Mouse (Mus musculus): ENCODE results near the gene Rspry1. TPM values are rescaled to one million over a fixed set of nuclear protein-coding genes. Genes with fewer than 3 reads are reported as not detected.

The Rspry1 gene
- total RNA-seq, 2 experiments from 2014 or later, result 20.2 to 23.8 TPM

DNA sequence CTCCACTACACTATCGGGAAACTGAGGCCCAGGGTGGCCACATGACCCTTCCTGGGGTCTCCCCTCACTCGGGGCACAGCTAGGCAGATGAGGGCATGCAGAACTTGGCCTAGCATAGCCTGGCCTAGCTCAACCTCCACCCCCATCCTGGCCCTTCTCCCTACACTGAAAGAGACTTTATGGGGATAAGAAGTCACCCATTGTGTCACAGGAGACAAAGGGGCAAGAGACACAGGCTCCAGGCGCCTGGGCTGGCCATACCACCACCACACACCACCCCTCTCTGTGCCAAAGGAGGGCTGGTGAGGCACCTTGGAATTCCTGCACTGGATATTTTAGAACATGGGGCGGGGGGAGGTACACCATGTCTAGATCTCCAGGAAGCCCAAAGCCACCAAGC, 82.5 kb downstream of the Rspry1 start:
- no peak for DNase-seq

GRCm38 (mm10) chr8:94685953-94686352, 84.2 kb downstream of the Rspry1 start:
- peak; percentile 71 for DNase-seq

DNA sequence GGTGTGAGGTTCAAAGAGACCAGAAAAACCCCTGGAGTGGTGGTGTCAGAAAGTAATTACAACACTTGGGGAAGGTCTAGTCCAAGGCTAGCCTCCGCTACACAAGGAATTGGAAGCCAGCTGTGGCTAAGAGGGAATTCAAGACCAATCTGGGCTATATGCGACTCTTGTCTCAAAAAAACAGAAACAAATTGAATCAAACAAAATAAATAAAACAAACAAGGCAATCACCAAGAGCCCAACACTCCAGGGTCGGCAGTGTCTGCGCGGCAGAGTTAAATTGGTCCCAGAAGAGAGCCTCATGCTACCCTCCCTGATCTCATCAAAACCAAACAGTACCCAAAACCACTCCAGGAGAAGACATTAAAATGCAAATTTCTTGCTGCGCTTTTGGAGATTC, 93.0 kb downstream of the Rspry1 start:
- DNase-seq, result no peak

- DNase-seq, result peak; percentile 32
These were observed 93.7 kb downstream of the Rspry1 start for GRCm38 (mm10) chr8:94695341-94695993.

DNA sequence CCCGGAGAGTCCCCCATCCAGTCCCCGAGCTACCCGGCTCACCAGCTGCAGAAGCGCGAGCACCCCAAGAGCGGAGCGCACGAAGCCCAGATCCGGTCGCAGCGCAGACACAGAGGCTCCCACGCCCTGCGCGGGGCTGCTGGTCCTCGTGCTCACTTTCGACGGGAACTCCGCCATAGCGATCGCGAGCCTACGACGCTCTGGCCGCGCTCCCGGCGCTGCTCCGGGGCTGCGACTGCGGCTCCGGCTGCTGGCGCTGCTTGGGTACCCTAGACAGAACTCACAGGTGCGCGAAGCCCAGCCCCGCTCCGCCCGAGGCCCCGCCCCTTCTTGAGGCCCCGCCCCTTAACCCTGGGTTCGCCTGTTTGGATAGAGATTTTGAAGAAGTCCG, 94.3 kb downstream of the Rspry1 start, which contains the start of gene Pllp:
Gene Pllp, minus strand, starts transcription at position 285 of the 391 bp plus-strand sequence.
- peak; percentile 67 for DNase-seq

DNA sequence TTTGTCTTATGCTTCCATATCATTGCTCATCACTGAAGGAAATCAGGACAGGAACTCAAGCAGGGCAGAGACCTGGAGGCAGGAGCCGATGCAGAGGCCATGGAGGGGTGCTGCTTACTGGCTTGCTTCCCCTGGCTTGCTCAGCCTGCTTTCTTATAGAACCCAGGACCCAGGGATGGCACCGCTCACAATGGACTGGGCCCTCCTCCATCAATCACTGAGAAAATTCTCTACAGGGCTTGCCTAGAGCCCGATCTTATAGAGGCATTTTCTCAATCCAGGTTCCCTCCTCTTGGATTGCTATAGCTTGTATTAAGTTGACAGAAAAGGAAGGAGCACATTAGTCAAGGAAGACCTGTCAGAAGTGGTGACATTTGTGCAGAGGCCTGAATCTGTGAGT, 94.8 kb downstream of the Rspry1 start:
- DNase-seq, result no peak

DNA sequence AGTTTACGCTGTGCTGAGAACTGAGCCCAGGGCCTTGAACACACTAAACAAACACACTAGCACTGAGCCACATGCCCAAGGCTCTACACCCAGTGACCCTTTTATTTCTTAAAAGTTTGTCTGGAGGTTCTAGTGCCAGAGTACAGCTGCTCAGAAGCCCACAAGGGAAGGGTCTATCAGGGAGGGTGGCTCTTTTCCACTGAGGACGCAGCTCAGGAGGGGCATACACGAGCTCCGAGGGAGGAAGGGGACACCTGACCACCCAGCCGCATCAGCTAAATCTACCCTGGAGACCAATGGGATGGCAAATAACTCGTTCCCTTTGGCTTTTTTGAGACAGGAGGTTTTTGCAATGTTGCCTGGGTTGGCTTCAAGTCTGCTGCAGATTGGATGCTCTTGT, 96.2 kb downstream of the Rspry1 start:
- DNase-seq, result no peak

GRCm38 (mm10) chr8:94699366-94699765, 97.6 kb downstream of the Rspry1 start:
- no peak for DNase-seq

- DNase-seq, result no peak
These were observed 98.7 kb downstream of the Rspry1 start for GRCm38 (mm10) chr8:94700421-94700935.

GRCm38 (mm10) chr8:94702156-94702555, 100.4 kb downstream of the Rspry1 start:
- DNase-seq, result no peak

- DNase-seq, result peak; percentile 85
These were observed 101.4 kb downstream of the Rspry1 start for GRCm38 (mm10) chr8:94702844-94703813.

DNA sequence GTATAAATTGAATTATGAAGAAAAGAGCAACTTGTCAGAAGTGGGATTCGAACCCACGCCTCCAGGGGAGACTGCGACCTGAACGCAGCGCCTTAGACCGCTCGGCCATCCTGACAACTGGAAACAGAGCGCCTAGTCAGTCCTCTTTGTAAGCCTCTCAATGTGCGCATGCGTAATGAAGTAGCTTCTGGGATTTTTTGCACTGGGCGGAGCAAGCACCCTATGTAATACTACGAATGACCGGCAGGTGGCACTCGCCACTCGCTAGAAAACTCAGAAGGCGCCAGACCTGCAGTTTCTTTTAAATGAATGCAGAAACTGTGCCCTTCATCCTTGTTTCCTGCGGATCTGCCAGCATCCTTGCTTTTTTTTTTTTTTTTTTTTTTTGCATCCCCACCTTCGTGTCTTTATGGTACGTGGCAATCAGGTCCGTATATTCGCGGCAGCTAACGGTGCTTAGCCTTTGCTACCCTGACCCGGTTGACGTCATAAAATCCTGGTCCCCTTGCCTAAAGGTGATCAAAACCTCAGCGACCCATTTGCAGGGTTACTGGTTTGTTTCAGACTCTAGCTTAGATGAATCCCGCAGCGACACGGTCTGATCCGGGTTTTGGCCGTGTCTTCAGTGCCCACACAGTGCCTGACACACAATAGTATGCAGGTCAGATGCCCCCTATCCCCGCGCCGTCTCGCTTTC, 102.4 kb downstream of the Rspry1 start:
- peak; percentile 97 for DNase-seq

DNA sequence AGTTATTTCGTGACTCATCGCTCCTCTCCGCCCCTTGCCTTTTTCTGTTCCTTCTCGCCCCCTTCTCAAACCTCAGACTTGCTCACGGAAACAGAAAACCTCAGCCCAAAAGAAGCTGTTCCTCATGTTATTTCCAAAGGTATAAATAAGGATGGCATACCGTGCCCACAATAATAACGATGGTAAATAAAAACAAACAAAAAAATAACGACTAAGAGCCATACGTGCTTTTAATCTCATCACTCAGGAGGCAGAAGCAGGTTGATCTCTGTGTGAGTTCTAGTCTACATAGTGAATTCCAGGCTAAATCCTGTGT, 102.9 kb downstream of the Rspry1 start:
- no peak for DNase-seq

DNA sequence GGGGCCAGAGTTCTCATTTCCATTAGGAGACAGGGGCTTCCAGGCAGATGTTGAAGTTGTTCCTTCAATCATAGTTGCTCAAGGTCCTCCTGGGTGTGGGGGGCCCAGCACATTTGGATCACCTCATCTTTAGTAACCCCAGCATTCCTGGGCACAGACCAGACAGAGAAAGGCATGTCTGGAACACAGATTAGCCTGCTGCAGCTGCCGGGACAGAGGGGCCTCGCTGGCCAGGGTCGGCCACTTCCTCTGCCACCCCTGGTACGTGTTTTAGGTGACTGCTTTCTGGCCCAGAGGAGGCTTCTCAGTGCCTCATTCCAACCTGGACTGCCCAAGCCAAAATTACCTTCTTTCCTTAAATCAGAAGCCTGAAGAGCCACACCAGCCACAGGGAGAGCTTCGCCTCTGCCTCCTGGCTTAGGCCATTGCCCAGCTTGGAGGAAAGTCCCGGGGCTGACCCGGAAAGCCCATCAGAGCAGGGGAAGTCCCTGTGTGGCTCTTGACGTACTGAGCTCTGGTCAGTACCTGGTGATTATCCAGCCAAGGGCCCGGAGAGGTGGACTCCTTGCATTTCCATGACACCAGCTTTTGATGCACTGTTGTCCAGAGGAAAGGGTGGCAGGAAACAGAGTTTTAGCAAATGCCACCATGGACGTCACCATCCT, 104.0 kb downstream of the Rspry1 start:
- no peak for DNase-seq

GRCm38 (mm10) chr8:94706732-94707395, 105.1 kb downstream of the Rspry1 start:
- peak; percentile 56 for DNase-seq

Other genes with a start within 250 kb of the Rspry1 start
- gene Herpud1, start 215.5 kb upstream of the Rspry1 start, total RNA-seq (2021), result 100 to 1,000 TPM in 1 of 2 experiments, 10 to 100 TPM in 1; 93.9 to 145 TPM
- 1 to 10 TPM; 2.8 TPM for gene Nlrc5, start 167.6 kb upstream of the Rspry1 start, total RNA-seq (2021)
- gene Cpne2, start 68.9 kb upstream of the Rspry1 start, total RNA-seq (2021), result 10 to 100 TPM; 12.6 to 16.6 TPM
- gene Fam192a, start 60 bp downstream of the Rspry1 start, total RNA-seq (2021), result 10 to 100 TPM; 32.2 to 40.6 TPM
- gene Arl2bp, start 64.7 kb downstream of the Rspry1 start, total RNA-seq (2021), result 10 to 100 TPM; 60.1 to 66.1 TPM
- 1 to 10 TPM; 2.0 to 3.9 TPM for gene Pllp, start 94.3 kb downstream of the Rspry1 start, total RNA-seq (2021)
- 1 to 10 TPM in 1 of 2 experiments, under 1 TPM in 1; 0.60 to 1.0 TPM for gene Ccl22, start 143.7 kb downstream of the Rspry1 start, total RNA-seq (2021)
- 10 to 100 TPM; 10.4 to 13.3 TPM for gene Cx3cl1, start 170.1 kb downstream of the Rspry1 start, total RNA-seq (2021)
- under 1 TPM in 1 of 2 experiments, not detected in 1; 0.96 TPM for gene Ccl17, start 208.5 kb downstream of the Rspry1 start, total RNA-seq (2021)
- 100 to 1,000 TPM; 270 to 345 TPM for gene Coq9, start 236.4 kb downstream of the Rspry1 start, total RNA-seq (2021)
- 100 to 1,000 TPM; 101 to 127 TPM for gene Ciapin1, start 236.4 kb downstream of the Rspry1 start, total RNA-seq (2021)

Measured in adrenal gland, postnatal 10 days (tissue).